In the genomic region with DNA sequence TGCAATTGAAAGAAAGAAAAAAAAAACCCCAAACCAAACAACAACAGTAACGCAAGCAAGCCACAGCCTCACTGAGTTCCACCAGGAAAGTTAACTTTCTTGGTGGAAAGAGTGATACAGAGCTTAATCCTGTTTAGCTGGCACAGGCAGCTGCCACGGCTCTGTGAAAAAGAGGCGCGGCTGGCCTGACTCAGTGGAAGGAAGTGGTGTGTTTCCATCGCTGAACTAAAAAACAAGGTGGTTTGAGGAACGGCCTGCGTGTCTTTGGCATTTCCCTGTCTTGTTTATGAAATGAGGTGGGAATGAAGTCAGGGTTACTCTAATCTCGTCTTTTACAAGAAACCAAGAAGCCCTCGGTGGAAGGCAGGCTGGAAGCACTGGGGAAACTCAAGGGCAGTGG, we compare ENCODE assay signal across 16 mouse cellular contexts. TPM values are rescaled to one million over a fixed set of nuclear protein-coding genes. Genes with fewer than 3 reads are reported as not detected.
DNase-seq lines count a peak whose midpoint lies in the region; ATAC-seq and TF ChIP-seq lines count a peak whose summit lies in the region.
"Had no signal": no experiment of that assay in that cellular context is flagged by ENCODE, and none has a peak within 500 bp of the region (broad histone marks: within the 10 kb centered on the region; RNA-seq: fewer than 3 reads in every experiment).

No protein-coding gene starts in this region.

- H3K4me1 ChIP-seq in spleen, adult 2 months (ENCODE audit: control insufficient read depth, insufficient read depth, insufficient read length): peaks cover 14% of the 10 kb centered on the region; the same call in 1 of the 2 replicates
- no peaks in the 10 kb centered on the region for H3K4me1 ChIP-seq in liver, embryonic 12.5 days
- H3K4me1 ChIP-seq in forebrain, postnatal 0 days (ENCODE audit: insufficient read depth): no peaks in the 10 kb centered on the region
- H3K4me1 ChIP-seq: forebrain, embryonic 13.5 days; hindbrain, embryonic 13.5 days; liver, embryonic 15.5 days had no signal

- 9% methylated on average over 9 of the region's 9 CpGs for WGBS in spleen, adult 2 months
- 31% methylated on average over 9 of the region's 9 CpGs for WGBS in liver, embryonic 12.5 days (ENCODE audit: insufficient replicate concordance)
- 83% methylated on average over 9 of the region's 9 CpGs for WGBS in forebrain, postnatal 0 days

- no peak overlapping the region for H3K4me3 ChIP-seq in spleen, adult 2 months (ENCODE audit: extremely low read depth, insufficient read depth, insufficient read length)
- no peak overlapping the region for H3K4me3 ChIP-seq in liver, embryonic 12.5 days
- no peak overlapping the region for H3K4me3 ChIP-seq in forebrain, postnatal 0 days (ENCODE audit: low read depth, low read length)
- H3K4me3 ChIP-seq: forebrain, embryonic 13.5 days; hindbrain, embryonic 13.5 days; liver, embryonic 15.5 days; midbrain, embryonic 10.5 days had no signal

- no peaks in the 10 kb centered on the region for H3K27me3 ChIP-seq in spleen, adult 2 months (ENCODE audit: control insufficient read depth, insufficient read depth, low read length)
- H3K27me3 ChIP-seq in liver, embryonic 12.5 days (replicated peaks): no peaks in the 10 kb centered on the region
- H3K27me3 ChIP-seq in forebrain, postnatal 0 days (ENCODE audit: insufficient read depth, low read length): no peaks in the 10 kb centered on the region
- H3K27me3 ChIP-seq: forebrain, embryonic 13.5 days; hindbrain, embryonic 13.5 days; liver, embryonic 15.5 days had no signal

- TF ChIP-seq CTCF in spleen, adult 2 months (IDR thresholded peaks at IDR 0.05; ENCODE audit: extremely low read depth, insufficient read depth, insufficient read length, insufficient replicate concordance): no peak
- no peak for TF ChIP-seq CTCF in forebrain, postnatal 0 days (IDR thresholded peaks at IDR 0.05; ENCODE audit: low read depth)

- TF ChIP-seq POLR2A in spleen, adult 2 months (IDR thresholded peaks at IDR 0.05; ENCODE audit: low read depth, low read length): no peak

- no peak overlapping the region for H3K9ac ChIP-seq in liver, embryonic 12.5 days
- no peak overlapping the region for H3K9ac ChIP-seq in forebrain, postnatal 0 days
- H3K9ac ChIP-seq: forebrain, embryonic 13.5 days; hindbrain, embryonic 13.5 days; liver, embryonic 15.5 days had no signal

- no peaks in the 10 kb centered on the region for H3K9me3 ChIP-seq in liver, embryonic 12.5 days (replicated peaks)
- H3K9me3 ChIP-seq in forebrain, postnatal 0 days (ENCODE audit: low read length): no peaks in the 10 kb centered on the region
- H3K9me3 ChIP-seq: forebrain, embryonic 13.5 days; hindbrain, embryonic 13.5 days; liver, embryonic 15.5 days; midbrain, embryonic 10.5 days had no signal

- no peak overlapping the region for H3K4me2 ChIP-seq in liver, embryonic 12.5 days
- no peak overlapping the region for H3K4me2 ChIP-seq in forebrain, postnatal 0 days (ENCODE audit: low read depth)
- H3K4me2 ChIP-seq: forebrain, embryonic 13.5 days; hindbrain, embryonic 13.5 days; liver, embryonic 15.5 days had no signal

- H3K36me3 ChIP-seq in spleen, adult 2 months (ENCODE audit: control insufficient read depth, insufficient read depth, low read length): no peaks in the 10 kb centered on the region
- no peaks in the 10 kb centered on the region for H3K36me3 ChIP-seq in liver, embryonic 12.5 days
- no peaks in the 10 kb centered on the region for H3K36me3 ChIP-seq in forebrain, postnatal 0 days (ENCODE audit: insufficient read depth)
- H3K36me3 ChIP-seq: hindbrain, embryonic 13.5 days; liver, embryonic 15.5 days; midbrain, embryonic 10.5 days had no signal

- H3K27ac ChIP-seq in spleen, adult 2 months (ENCODE audit: insufficient read depth, low read length): no peak overlapping the region
- no peak overlapping the region for H3K27ac ChIP-seq in liver, embryonic 12.5 days
- no peak overlapping the region for H3K27ac ChIP-seq in forebrain, postnatal 0 days (ENCODE audit: low read depth, low read length)
- H3K27ac ChIP-seq: forebrain, embryonic 13.5 days; hindbrain, embryonic 13.5 days; kidney, postnatal 0 days; liver, embryonic 15.5 days; midbrain, embryonic 10.5 days had no signal

- DNase-seq in 3134 (ENCODE audit: extremely low read depth, insufficient read length, low spot score) (peak; percentile 13), 3T3-L1 (ENCODE audit: low read depth, low spot score) (peak; percentile 39)
- DNase-seq in spleen, adult 2 months (ENCODE audit: low read depth in 1 of 2, low spot score in 2 of 2): peak; percentile 64 to 68
- no peak for DNase-seq in forebrain, postnatal 0 days
- DNase-seq in frontal cortex, postnatal 25 days (ENCODE audit: low spot score in 2 of 2): no peak
- DNase-seq: adrenal gland, postnatal 36 days; cerebellum, adult 11 months; embryo, embryonic 11 days; left cerebral cortex, postnatal 4 days had no signal

- ATAC-seq in activated CD4-positive, CD25-positive, alpha-beta regulatory T cell, adult 4 months: peak; percentile 90
- no peak for ATAC-seq in liver, embryonic 12.5 days
- no peak for ATAC-seq in forebrain, postnatal 0 days
- ATAC-seq: forebrain, embryonic 13.5 days had no signal

RNA-seq across cellular contexts. Expression of gene Irf4, which starts 43.3 kb away (rescaled TPM):
- 10 to 100 TPM; 23.8 to 26.4 TPM for polyA plus RNA-seq in activated CD4-positive, CD25-positive, alpha-beta regulatory T cell, adult 4 months (2017; shearing (Covaris generic))
- polyA plus RNA-seq in spleen, adult 2 months (2012; rRNA removed): 16.2 and 17.4 TPM in 2 replicates
- 0.05 TPM in 1 of 2 replicates, not detected in the other for polyA plus RNA-seq in liver, embryonic 12.5 days (2016; fragmentation: Nextera tagmentation; extraction: Ambion mirVana)
- 0.15 and 0.38 TPM in 2 replicates for total RNA-seq in forebrain, postnatal 0 days (2014; rRNA removed)
- polyA plus RNA-seq in forebrain, postnatal 0 days (2015; fragmentation: Nextera tagmentation; extraction: Ambion mirVana): 0.02 and 0.04 TPM in 2 replicates
- polyA plus RNA-seq: midbrain, embryonic 10.5 days had no signal

Comparison
In these comparisons a context has a peak if more than half of its experiments do, and no peak if none do; other contexts are left out.
1. DNase-seq: peak in 3134 (single experiment), 3T3-L1 (single experiment) and spleen, adult 2 months (2 of 2); none in forebrain, postnatal 0 days (single experiment) and frontal cortex, postnatal 25 days (0 of 2).
2. RNA of gene Irf4, which starts 43.3 kb away (polyA plus RNA-seq): 23.8 to 26.4 TPM in activated CD4-positive, CD25-positive, alpha-beta regulatory T cell, adult 4 months and 16.2 to 17.4 TPM in spleen, adult 2 months; 0.02 to 0.04 TPM in forebrain, postnatal 0 days and 0.05 TPM in liver, embryonic 12.5 days; every median in the first group is over 10 times any median in the second.